Mouse (Mus musculus) hindbrain, embryonic 16.5 days (tissue): ENCODE measurements at regions not wholly inside any gene's neighbourhood (a gene's known extent, or its start where the extent isn't known, plus 50 kb on each side); places are given as distances from the start of the nearest gene placed in this dataset.

ENCODE experiments used
- ATAC-seq: fragments of 200-750 bp; cut with Nextera tagmentation; 2 replicates; pipeline ENCODE4 v1.8.0; 2017; ENCODE audit warnings: moderate TSS enrichment, moderate library complexity
- H3K27ac ChIP-seq: fragments of 300-500 bp; sonication (generic); 2 replicates; pipeline ENCODE4 v1.5.1; 2014; ENCODE audit warnings: low read depth, mild to moderate bottlenecking, control low read depth, low read length, moderate library complexity
- H3K27me3 ChIP-seq: fragments of 300-500 bp; sonication (generic); replicated peaks from 2 replicates; pipeline ENCODE4 v1.6.1; 2014; ENCODE audit warnings: low read length; ENCODE audit not compliant: control insufficient read depth, insufficient read depth
- H3K36me3 ChIP-seq: fragments of 300-500 bp; sonication (generic); 2 replicates; pipeline ENCODE4 v1.6.1; 2014; ENCODE audit warnings: mild to moderate bottlenecking, low read length, moderate library complexity, mixed read lengths; ENCODE audit not compliant: control insufficient read depth, insufficient read depth
- H3K4me1 ChIP-seq: fragments of 300-500 bp; sonication (generic); 2 replicates; pipeline ENCODE4 v1.6.1; 2014; ENCODE audit warnings: low read depth, low read length; ENCODE audit not compliant: control insufficient read depth, insufficient read depth
- H3K4me2 ChIP-seq: fragments of 300-500 bp; sonication (generic); 2 replicates; pipeline ENCODE4 v1.6.1; 2014; ENCODE audit warnings: mild to moderate bottlenecking, low read length, control low read depth, moderate library complexity
- H3K4me3 ChIP-seq: fragments of 300-500 bp; sonication (generic); 2 replicates; pipeline ENCODE4 v1.5.1; 2014; ENCODE audit warnings: mild to moderate bottlenecking, low read length, control low read depth, moderate library complexity
- H3K9ac ChIP-seq: fragments of 300-500 bp; sonication (generic); 2 replicates; pipeline ENCODE4 v1.6.1; 2014; ENCODE audit warnings: low read depth, mild to moderate bottlenecking, control low read depth, low read length, moderate library complexity
- H3K9me3 ChIP-seq: fragments of 300-500 bp; sonication (generic); 2 replicates; pipeline ENCODE4 v1.6.1; 2014; ENCODE audit warnings: mild to moderate bottlenecking, low read length, moderate library complexity; ENCODE audit not compliant: control insufficient read depth
- WGBS: fragments of 180-500 bp; shearing (Covaris S2); extraction: QIAGEN DNeasy Blood & Tissue Kit; methylation state at CpG from one replicate; pipeline ENCODE4 v1.1.7; 2014; 5-methylcytosine and 5-hydroxymethylcytosine counted together

GRCm38 (mm10) chr16:51169294-51169693 is 578.3 kb upstream of the Ccdc54 start:
- Histone ChIP-seq H3K27ac (no peak overlapping the region), H3K27me3 (no peaks in the 10 kb centered on the region), H3K9ac (no peak overlapping the region), H3K4me1 (no peaks in the 10 kb centered on the region), H3K4me2 (no peak overlapping the region), H3K36me3 (no peaks in the 10 kb centered on the region), H3K9me3 (no peaks in the 10 kb centered on the region), H3K4me3 (no peak overlapping the region)
- WGBS = 73% methylated on average over 7 of the region's 7 CpGs
- ATAC-seq = no peak

- Histone ChIP-seq H3K4me1 (no peaks in the 10 kb centered on the region), H3K27me3 (no peaks in the 10 kb centered on the region), H3K4me2 (no peak overlapping the region), H3K9ac (no peak overlapping the region), H3K27ac (no peak overlapping the region), H3K36me3 (no peaks in the 10 kb centered on the region), H3K9me3 (no peaks in the 10 kb centered on the region), H3K4me3 (no peak overlapping the region)
- 63% methylated on average over 5 of the region's 5 CpGs for WGBS
- no peak for ATAC-seq
Measured at GRCm38 (mm10) chr16:51160768-51161167, 569.8 kb upstream of the Ccdc54 start.

GRCm38 (mm10) chr16:51138575-51138974 is 547.6 kb upstream of the Ccdc54 start:
- Histone ChIP-seq H3K4me2 (no peak overlapping the region), H3K4me1 (no peaks in the 10 kb centered on the region), H3K36me3 (no peaks in the 10 kb centered on the region), H3K27me3 (peaks cover 2% of the 10 kb centered on the region; the same call in 1 of the 2 replicates), H3K4me3 (no peak overlapping the region), H3K9me3 (no peaks in the 10 kb centered on the region), H3K27ac (no peak overlapping the region), H3K9ac (no peak overlapping the region)
- no peak for ATAC-seq
- 90% methylated on average over 7 of the region's 7 CpGs for WGBS

GRCm38 (mm10) chr16:51119835-51120234 is 528.9 kb upstream of the Ccdc54 start:
- no peaks in the 10 kb centered on the region for H3K27me3 ChIP-seq
- H3K4me1 ChIP-seq = no peaks in the 10 kb centered on the region
- H3K4me2 ChIP-seq = no peak overlapping the region
- H3K4me3 ChIP-seq = no peak overlapping the region
- ATAC-seq = no peak
- H3K9ac ChIP-seq = no peak overlapping the region
- no peaks in the 10 kb centered on the region for H3K9me3 ChIP-seq
- no peaks in the 10 kb centered on the region for H3K36me3 ChIP-seq
- no peak overlapping the region for H3K27ac ChIP-seq
- 68% methylated on average over 1 of the region's 1 CpGs for WGBS

- Histone ChIP-seq H3K27ac (no peak overlapping the region), H3K4me1 (no peaks in the 10 kb centered on the region), H3K4me3 (no peak overlapping the region), H3K36me3 (no peaks in the 10 kb centered on the region), H3K9ac (no peak overlapping the region), H3K9me3 (no peaks in the 10 kb centered on the region), H3K4me2 (peak overlapping the region; percentile 31), H3K27me3 (no peaks in the 10 kb centered on the region)
- WGBS = 38% methylated on average over 3 of the region's 3 CpGs
- ATAC-seq = no peak
Measured at GRCm38 (mm10) chr16:51118365-51118764, 527.4 kb upstream of the Ccdc54 start.

DNA sequence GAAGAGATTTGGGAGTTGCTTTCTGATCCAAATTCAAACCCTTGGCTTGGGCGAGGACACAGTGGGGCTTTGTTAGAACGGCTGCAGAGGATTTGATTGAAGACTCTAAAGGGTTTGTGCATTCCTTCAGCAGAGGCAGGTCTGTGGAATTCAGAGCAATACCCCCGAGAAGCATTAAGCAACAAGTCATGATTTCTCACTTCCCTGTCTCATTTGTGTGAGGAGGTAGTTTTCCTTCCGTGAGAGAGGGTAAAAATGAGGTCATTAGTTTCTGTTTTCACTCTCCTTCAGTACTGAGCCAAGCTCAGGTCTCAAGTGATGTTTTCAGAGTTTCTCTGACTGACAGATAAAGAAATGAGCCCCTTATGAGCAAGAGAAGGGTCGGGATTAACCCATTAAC is 526.9 kb upstream of the Ccdc54 start:
- Histone ChIP-seq H3K27me3 (no peaks in the 10 kb centered on the region), H3K9ac (0 out of 2 replicates have a peak overlapping the region, but pooled peaks have one; percentile 17), H3K4me2 (peak overlapping the region; percentile 31), H3K36me3 (no peaks in the 10 kb centered on the region), H3K9me3 (no peaks in the 10 kb centered on the region), H3K27ac (no peak overlapping the region), H3K4me3 (no peak overlapping the region), H3K4me1 (no peaks in the 10 kb centered on the region)
- 20% methylated on average over 5 of the region's 5 CpGs for WGBS
- ATAC-seq = peak; percentile 68; the same call in 1 of the 2 replicates

DNA sequence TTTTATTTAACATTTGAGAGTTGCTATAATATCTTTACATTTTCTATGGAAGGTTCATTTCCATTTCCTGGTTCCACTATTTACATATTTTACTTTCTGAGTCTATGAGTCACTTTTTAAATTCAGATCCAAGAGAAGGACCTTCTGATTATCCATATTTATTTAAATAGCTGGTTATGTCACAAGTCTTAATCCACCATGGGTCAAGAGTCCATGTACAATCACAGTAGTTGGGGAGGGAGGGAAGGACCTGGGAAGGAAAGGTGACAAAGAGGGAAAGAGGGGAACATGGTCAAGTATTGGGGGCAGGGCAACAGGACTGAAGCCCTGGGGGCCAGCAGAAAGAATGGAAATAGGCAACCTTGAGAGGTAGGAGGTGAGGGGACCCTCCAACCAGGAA is 518.9 kb upstream of the Ccdc54 start:
- Histone ChIP-seq H3K9me3 (no peaks in the 10 kb centered on the region), H3K9ac (no peak overlapping the region), H3K36me3 (no peaks in the 10 kb centered on the region), H3K27ac (no peak overlapping the region), H3K4me1 (no peaks in the 10 kb centered on the region), H3K27me3 (no peaks in the 10 kb centered on the region), H3K4me2 (no peak overlapping the region), H3K4me3 (no peak overlapping the region)
- ATAC-seq = no peak

DNA sequence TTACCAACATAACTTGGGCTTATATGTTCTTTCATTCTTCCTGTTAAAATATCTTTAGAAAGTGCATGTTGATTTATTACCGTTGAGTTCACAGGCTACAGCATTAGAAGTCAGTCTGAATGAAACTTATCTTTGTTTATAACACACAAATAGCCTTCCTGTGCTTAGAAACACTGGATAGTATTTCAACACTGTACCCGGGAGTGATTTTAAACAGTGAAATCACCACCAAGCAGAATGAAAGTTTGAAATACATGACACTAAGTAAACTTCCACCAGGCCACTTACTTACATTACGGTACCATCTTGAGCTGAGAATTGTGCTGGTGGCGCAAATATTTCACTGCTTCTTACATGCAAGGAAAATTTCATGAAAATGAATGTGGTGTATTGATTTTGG is 516.5 kb upstream of the Ccdc54 start:
- Histone ChIP-seq H3K9ac (no peak overlapping the region), H3K4me2 (no peak overlapping the region), H3K27ac (no peak overlapping the region), H3K27me3 (no peaks in the 10 kb centered on the region), H3K9me3 (no peaks in the 10 kb centered on the region), H3K4me1 (no peaks in the 10 kb centered on the region), H3K4me3 (no peak overlapping the region), H3K36me3 (no peaks in the 10 kb centered on the region)
- WGBS = 88% methylated on average over 4 of the region's 4 CpGs
- no peak for ATAC-seq

- WGBS = 80% methylated on average over 7 of the region's 7 CpGs
- no peaks in the 10 kb centered on the region for H3K27me3 ChIP-seq
- no peak overlapping the region for H3K4me3 ChIP-seq
- H3K9me3 ChIP-seq = no peaks in the 10 kb centered on the region
- H3K4me1 ChIP-seq = no peaks in the 10 kb centered on the region
- no peak overlapping the region for H3K4me2 ChIP-seq
- H3K27ac ChIP-seq = no peak overlapping the region
- H3K36me3 ChIP-seq = no peaks in the 10 kb centered on the region
- H3K9ac ChIP-seq = no peak overlapping the region
- no peak for ATAC-seq
Measured at GRCm38 (mm10) chr16:51086556-51086955, 495.6 kb upstream of the Ccdc54 start.

DNA sequence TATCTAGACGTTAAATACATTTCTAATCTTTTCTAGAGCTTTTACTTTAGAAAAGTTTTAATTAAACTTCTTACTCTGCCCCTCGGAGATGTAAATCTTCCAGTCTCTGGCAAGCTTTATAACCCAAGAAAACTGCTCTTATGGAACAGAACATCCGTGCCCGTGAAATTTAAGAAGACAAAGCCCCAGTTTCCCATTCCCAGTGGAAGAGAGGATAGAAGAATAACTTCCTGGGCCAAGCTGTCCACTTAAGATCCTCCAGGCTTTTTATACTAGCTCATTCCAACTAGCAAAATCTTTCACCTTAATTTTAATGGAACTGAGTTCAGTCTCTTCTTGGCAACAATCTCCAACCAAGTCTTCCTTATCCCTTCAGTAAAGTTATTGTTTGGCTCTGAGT is 489.2 kb upstream of the Ccdc54 start:
- Histone ChIP-seq H3K4me3 (no peak overlapping the region), H3K4me1 (no peaks in the 10 kb centered on the region), H3K27ac (no peak overlapping the region), H3K36me3 (no peaks in the 10 kb centered on the region), H3K4me2 (no peak overlapping the region), H3K27me3 (no peaks in the 10 kb centered on the region), H3K9me3 (no peaks in the 10 kb centered on the region), H3K9ac (no peak overlapping the region)
- WGBS = 74% methylated on average over 4 of the region's 4 CpGs
- ATAC-seq = no peak
